Mouse (Mus musculus): ENCODE results near the gene Phldb2. TPM values are rescaled to one million over a fixed set of nuclear protein-coding genes. Genes with fewer than 3 reads are reported as not detected.
A peak's percentile ranks its signal among the peaks of the same experiment; 100 is the strongest.

Phldb2 gene
- polyA plus RNA-seq, 1 experiment from 2014 or later: 90.1 TPM

GRCm38 (mm10) chr16:45973959-45974686, 20.7 kb upstream of the Phldb2 start:
- Histone ChIP-seq H3K27me3 (ENCODE audit: insufficient read depth, low read length) (no peaks in the 10 kb centered on the region), H3K9me3 (ENCODE audit: low read length) (no peaks in the 10 kb centered on the region), H3K4me3 (ENCODE audit: low read length) (no peak overlapping the region), H3K4me1 (ENCODE audit: insufficient read depth, low read length) (peaks cover under 1% of the 10 kb centered on the region; the same call in 1 of the 2 replicates), H3K27ac (ENCODE audit: low read length) (no peak overlapping the region), H3K4me2 (replicated peaks; ENCODE audit: low read depth, low read length) (no peak overlapping the region), H3K36me3 (ENCODE audit: insufficient read depth, low read length) (no peaks in the 10 kb centered on the region), H3K9ac (replicated peaks; ENCODE audit: low read length) (no peak overlapping the region)
- peak; percentile 61; the same call in 1 of the 2 replicates for ATAC-seq (ENCODE audit: low FRiP score, low TSS enrichment)
- WGBS: 64% methylated on average over 9 of the region's 9 CpGs

GRCm38 (mm10) chr16:45970187-45970586, 16.8 kb upstream of the Phldb2 start:
- Histone ChIP-seq H3K9me3 (ENCODE audit: low read length) (no peaks in the 10 kb centered on the region), H3K4me2 (replicated peaks; ENCODE audit: low read depth, low read length) (no peak overlapping the region), H3K4me3 (ENCODE audit: low read length) (no peak overlapping the region), H3K9ac (replicated peaks; ENCODE audit: low read length) (no peak overlapping the region), H3K27ac (ENCODE audit: low read length) (no peak overlapping the region), H3K36me3 (ENCODE audit: insufficient read depth, low read length) (no peaks in the 10 kb centered on the region), H3K27me3 (ENCODE audit: insufficient read depth, low read length) (no peaks in the 10 kb centered on the region), H3K4me1 (ENCODE audit: insufficient read depth, low read length) (peaks cover 18% of the 10 kb centered on the region)
- ATAC-seq (ENCODE audit: low FRiP score, low TSS enrichment): no peak
- WGBS: 90% methylated on average over 2 of the region's 2 CpGs

GRCm38 (mm10) chr16:45968716-45969115, 15.3 kb upstream of the Phldb2 start:
- no peaks in the 10 kb centered on the region for H3K27me3 ChIP-seq (ENCODE audit: insufficient read depth, low read length)
- 62% methylated on average over 5 of the region's 5 CpGs for WGBS
- no peak overlapping the region for H3K4me3 ChIP-seq (ENCODE audit: low read length)
- H3K36me3 ChIP-seq (ENCODE audit: insufficient read depth, low read length): no peaks in the 10 kb centered on the region
- H3K9ac ChIP-seq (replicated peaks; ENCODE audit: low read length): no peak overlapping the region
- no peak overlapping the region for H3K27ac ChIP-seq (ENCODE audit: low read length)
- H3K4me1 ChIP-seq (ENCODE audit: insufficient read depth, low read length): peaks cover 21% of the 10 kb centered on the region
- H3K9me3 ChIP-seq (ENCODE audit: low read length): no peaks in the 10 kb centered on the region
- no peak for ATAC-seq (ENCODE audit: low FRiP score, low TSS enrichment)
- no peak overlapping the region for H3K4me2 ChIP-seq (replicated peaks; ENCODE audit: low read depth, low read length)

GRCm38 (mm10) chr16:45967471-45967870, 14.1 kb upstream of the Phldb2 start:
- no peak overlapping the region for H3K27ac ChIP-seq (ENCODE audit: low read length)
- H3K4me1 ChIP-seq (ENCODE audit: insufficient read depth, low read length): peaks cover 27% of the 10 kb centered on the region
- H3K9me3 ChIP-seq (ENCODE audit: low read length): no peaks in the 10 kb centered on the region
- 11% methylated on average over 7 of the region's 7 CpGs for WGBS
- H3K4me3 ChIP-seq (ENCODE audit: low read length): no peak overlapping the region
- no peaks in the 10 kb centered on the region for H3K36me3 ChIP-seq (ENCODE audit: insufficient read depth, low read length)
- no peaks in the 10 kb centered on the region for H3K27me3 ChIP-seq (ENCODE audit: insufficient read depth, low read length)
- no peak overlapping the region for H3K9ac ChIP-seq (replicated peaks; ENCODE audit: low read length)
- H3K4me2 ChIP-seq (replicated peaks; ENCODE audit: low read depth, low read length): no peak overlapping the region
- ATAC-seq (ENCODE audit: low FRiP score, low TSS enrichment): peak; percentile 86; the same call in 1 of the 2 replicates

GRCm38 (mm10) chr16:45966604-45967003, 13.2 kb upstream of the Phldb2 start:
- no peak overlapping the region for H3K4me2 ChIP-seq (replicated peaks; ENCODE audit: low read depth, low read length)
- H3K9ac ChIP-seq (replicated peaks; ENCODE audit: low read length): no peak overlapping the region
- H3K27me3 ChIP-seq (ENCODE audit: insufficient read depth, low read length): no peaks in the 10 kb centered on the region
- H3K4me1 ChIP-seq (ENCODE audit: insufficient read depth, low read length): peaks cover 30% of the 10 kb centered on the region
- ATAC-seq (ENCODE audit: low FRiP score, low TSS enrichment): no peak
- no peaks in the 10 kb centered on the region for H3K9me3 ChIP-seq (ENCODE audit: low read length)
- peak overlapping the region; percentile 4; the same call in 1 of the 2 replicates for H3K27ac ChIP-seq (ENCODE audit: low read length)
- 49% methylated on average over 5 of the region's 5 CpGs for WGBS
- no peaks in the 10 kb centered on the region for H3K36me3 ChIP-seq (ENCODE audit: insufficient read depth, low read length)
- no peak overlapping the region for H3K4me3 ChIP-seq (ENCODE audit: low read length)

- Histone ChIP-seq H3K9me3 (ENCODE audit: low read length) (no peaks in the 10 kb centered on the region), H3K36me3 (ENCODE audit: insufficient read depth, low read length) (no peaks in the 10 kb centered on the region), H3K27ac (ENCODE audit: low read length) (no peak overlapping the region), H3K4me3 (ENCODE audit: low read length) (no peak overlapping the region), H3K27me3 (ENCODE audit: insufficient read depth, low read length) (no peaks in the 10 kb centered on the region), H3K4me2 (replicated peaks; ENCODE audit: low read depth, low read length) (no peak overlapping the region), H3K9ac (replicated peaks; ENCODE audit: low read length) (no peak overlapping the region), H3K4me1 (ENCODE audit: insufficient read depth, low read length) (peaks cover 30% of the 10 kb centered on the region)
- no peak for ATAC-seq (ENCODE audit: low FRiP score, low TSS enrichment)
- 91% methylated on average over 6 of the region's 6 CpGs for WGBS
Observed at GRCm38 (mm10) chr16:45964777-45965176, 11.4 kb upstream of the Phldb2 start.

GRCm38 (mm10) chr16:45963837-45964236, 10.4 kb upstream of the Phldb2 start:
- H3K4me2 ChIP-seq (replicated peaks; ENCODE audit: low read depth, low read length): no peak overlapping the region
- H3K36me3 ChIP-seq (ENCODE audit: insufficient read depth, low read length): no peaks in the 10 kb centered on the region
- no peak overlapping the region for H3K9ac ChIP-seq (replicated peaks; ENCODE audit: low read length)
- no peak overlapping the region for H3K27ac ChIP-seq (ENCODE audit: low read length)
- no peaks in the 10 kb centered on the region for H3K27me3 ChIP-seq (ENCODE audit: insufficient read depth, low read length)
- no peak overlapping the region for H3K4me3 ChIP-seq (ENCODE audit: low read length)
- peaks cover 26% of the 10 kb centered on the region for H3K4me1 ChIP-seq (ENCODE audit: insufficient read depth, low read length)
- H3K9me3 ChIP-seq (ENCODE audit: low read length): no peaks in the 10 kb centered on the region
- no peak for ATAC-seq (ENCODE audit: low FRiP score, low TSS enrichment)
- WGBS: 81% methylated on average over 8 of the region's 8 CpGs

- Histone ChIP-seq H3K9me3 (ENCODE audit: low read length) (no peaks in the 10 kb centered on the region), H3K4me1 (ENCODE audit: insufficient read depth, low read length) (peaks cover 26% of the 10 kb centered on the region), H3K27me3 (ENCODE audit: insufficient read depth, low read length) (no peaks in the 10 kb centered on the region), H3K4me3 (ENCODE audit: low read length) (no peak overlapping the region), H3K9ac (replicated peaks; ENCODE audit: low read length) (no peak overlapping the region), H3K27ac (ENCODE audit: low read length) (no peak overlapping the region), H3K4me2 (replicated peaks; ENCODE audit: low read depth, low read length) (no peak overlapping the region), H3K36me3 (ENCODE audit: insufficient read depth, low read length) (no peaks in the 10 kb centered on the region)
- peak; percentile 24 for ATAC-seq (ENCODE audit: low FRiP score, low TSS enrichment)
- 36% methylated on average over 5 of the region's 5 CpGs for WGBS
Observed at GRCm38 (mm10) chr16:45963088-45963487, 9.7 kb upstream of the Phldb2 start.

- no peak overlapping the region for H3K4me2 ChIP-seq (replicated peaks; ENCODE audit: low read depth, low read length)
- ATAC-seq (ENCODE audit: low FRiP score, low TSS enrichment): no peak
- no peak overlapping the region for H3K9ac ChIP-seq (replicated peaks; ENCODE audit: low read length)
- no peak overlapping the region for H3K27ac ChIP-seq (ENCODE audit: low read length)
- H3K36me3 ChIP-seq (ENCODE audit: insufficient read depth, low read length): no peaks in the 10 kb centered on the region
- no peaks in the 10 kb centered on the region for H3K9me3 ChIP-seq (ENCODE audit: low read length)
- H3K27me3 ChIP-seq (ENCODE audit: insufficient read depth, low read length): no peaks in the 10 kb centered on the region
- no peak overlapping the region for H3K4me3 ChIP-seq (ENCODE audit: low read length)
- H3K4me1 ChIP-seq (ENCODE audit: insufficient read depth, low read length): peaks cover 14% of the 10 kb centered on the region
- WGBS: 78% methylated on average over 3 of the region's 3 CpGs
Observed at GRCm38 (mm10) chr16:45960978-45961377, 7.6 kb upstream of the Phldb2 start.

GRCm38 (mm10) chr16:45956390-45956950, 3.1 kb upstream of the Phldb2 start:
- H3K27me3 ChIP-seq (ENCODE audit: insufficient read depth, low read length): no peaks in the 10 kb centered on the region
- no peak for ATAC-seq (ENCODE audit: low FRiP score, low TSS enrichment)
- H3K4me3 ChIP-seq (ENCODE audit: low read length): no peak overlapping the region
- H3K9ac ChIP-seq (replicated peaks; ENCODE audit: low read length): no peak overlapping the region
- H3K4me2 ChIP-seq (replicated peaks; ENCODE audit: low read depth, low read length): no peak overlapping the region
- 0 out of 2 replicates have a peak, but pooled peaks cover 3% of the 10 kb centered on the region for H3K4me1 ChIP-seq (ENCODE audit: insufficient read depth, low read length)
- H3K36me3 ChIP-seq (ENCODE audit: insufficient read depth, low read length): no peaks in the 10 kb centered on the region
- no peak overlapping the region for H3K27ac ChIP-seq (ENCODE audit: low read length)
- no peaks in the 10 kb centered on the region for H3K9me3 ChIP-seq (ENCODE audit: low read length)
- WGBS: 70% methylated on average over 4 of the region's 4 CpGs

Data from kidney, embryonic 16.5 days (tissue).